Mouse (Mus musculus) limb, embryonic 11.5 days (tissue): ENCODE measurements around the gene Ppy. TPM values are rescaled to one million over a fixed set of nuclear protein-coding genes. Genes with fewer than 3 reads are reported as not detected.

Experiments used
- ATAC-seq: fragments of 200-750 bp; cut with Nextera tagmentation; 2 replicates; pipeline ENCODE4 v1.8.0; 2017; ENCODE audit warnings: low read depth; ENCODE audit not compliant: insufficient number of reproducible peaks, low FRiP score, low TSS enrichment
- DNase-seq: peaks from one replicate; pipeline ENCODE4 v3.0.0-alpha.2; 2015; ENCODE audit warnings: low spot score
- H3K27ac ChIP-seq: fragments of 300-500 bp; sonication (generic); replicated peaks from 2 replicates; pipeline ENCODE4 v1.5.1; 2014; ENCODE audit warnings: low read depth, mild to moderate bottlenecking, low read length
- H3K27me3 ChIP-seq: fragments of 300-500 bp; sonication (generic); 2 replicates; pipeline ENCODE4 v1.6.1; 2014; ENCODE audit warnings: mild to moderate bottlenecking, low read length, mixed read lengths; ENCODE audit not compliant: control insufficient read depth, insufficient read depth
- H3K36me3 ChIP-seq: fragments of 300-500 bp; sonication (generic); 2 replicates; pipeline ENCODE4 v1.6.1; 2014; ENCODE audit warnings: mild to moderate bottlenecking, low read length, moderate library complexity, mixed read lengths; ENCODE audit not compliant: control insufficient read depth, insufficient read depth
- H3K4me1 ChIP-seq: fragments of 300-500 bp; sonication (generic); 2 replicates; pipeline ENCODE4 v1.6.1; 2014; ENCODE audit warnings: low read length, mixed read lengths; ENCODE audit not compliant: control insufficient read depth, insufficient read depth
- H3K4me2 ChIP-seq: fragments of 300-500 bp; sonication (generic); 2 replicates; pipeline ENCODE4 v1.6.1; 2014; ENCODE audit warnings: low read depth, mild to moderate bottlenecking, moderate library complexity; ENCODE audit not compliant: severe bottlenecking
- H3K4me3 ChIP-seq: fragments of 300-500 bp; sonication (generic); 2 replicates; pipeline ENCODE4 v1.5.1; 2014; ENCODE audit warnings: low read depth, low read length
- H3K9ac ChIP-seq: fragments of 300-500 bp; sonication (generic); 2 replicates; pipeline ENCODE4 v1.6.1; 2014; ENCODE audit warnings: mild to moderate bottlenecking, low read length
- H3K9me3 ChIP-seq: fragments of 300-500 bp; sonication (generic); 2 replicates; pipeline ENCODE4 v1.6.1; 2016; ENCODE audit warnings: low read length; ENCODE audit not compliant: control insufficient read depth
- WGBS: fragments of 180-500 bp; shearing (Covaris S2); extraction: QIAGEN DNeasy Blood & Tissue Kit; methylation state at CpG from one replicate; pipeline ENCODE4 v1.1.7; 2014; 5-methylcytosine and 5-hydroxymethylcytosine counted together
- polyA plus RNA-seq: library from polyadenylated mRNA; unstranded; fragments of >200 nt; fragmentation: Nextera tagmentation; extraction: Ambion mirVana; gene quantifications from 2 replicates; pipeline ENCODE4 v1.2.1, GENCODE M21; 2014

The Ppy gene
- not detected in 2 replicates for polyA plus RNA-seq

GRCm38 (mm10) chr11:102101219-102101618 lies at the start of gene Ppy:
TSS of gene Ppy (minus strand) at chr11:102101319.
- DNase-seq (no peak), ATAC-seq (no peak)
- 77% methylated on average over 4 of the region's 4 CpGs for WGBS
- no peak within 1 kb of the TSS for H3K27ac ChIP-seq
- H3K9ac ChIP-seq: no peak within 1 kb of the TSS
- H3K36me3 ChIP-seq: no peaks in the 10 kb centered on the region
- H3K4me3 ChIP-seq: no peak within 1 kb of the TSS
- peaks cover 12% of the 10 kb centered on the region for H3K4me1 ChIP-seq
- no peaks in the 10 kb centered on the region for H3K9me3 ChIP-seq
- peaks cover 21% of the 10 kb centered on the region for H3K27me3 ChIP-seq
- no peak within 1 kb of the TSS for H3K4me2 ChIP-seq

- 12% methylated on average over 34 of the region's 34 CpGs for WGBS
- Histone ChIP-seq H3K36me3 (no peaks in the 10 kb centered on the region), H3K9ac (no peak overlapping the region), H3K27me3 (peaks cover 54% of the 10 kb centered on the region), H3K4me3 (no peak overlapping the region), H3K4me1 (peaks cover 9% of the 10 kb centered on the region), H3K4me2 (peak overlapping the region; percentile 24; the same call in 1 of the 2 replicates), H3K9me3 (no peaks in the 10 kb centered on the region), H3K27ac (no peak overlapping the region)
- peak; percentile 34 for DNase-seq
- no peak for ATAC-seq
These were observed 46.3 kb upstream of the Ppy start for GRCm38 (mm10) chr11:102147213-102147989.

- peaks cover 9% of the 10 kb centered on the region for H3K4me1 ChIP-seq
- H3K4me2 ChIP-seq: peak overlapping the region; percentile 17; the same call in 1 of the 2 replicates
- H3K27ac ChIP-seq: no peak overlapping the region
- peaks cover 54% of the 10 kb centered on the region for H3K27me3 ChIP-seq
- H3K9me3 ChIP-seq: no peaks in the 10 kb centered on the region
- DNase-seq (peak; percentile 45), ATAC-seq (no peak)
- H3K4me3 ChIP-seq: no peak overlapping the region
- no peaks in the 10 kb centered on the region for H3K36me3 ChIP-seq
- 14% methylated on average over 17 of the region's 17 CpGs for WGBS
- 0 out of 2 replicates have a peak overlapping the region, but pooled peaks have one; percentile 17 for H3K9ac ChIP-seq
These were observed 45.4 kb upstream of the Ppy start for GRCm38 (mm10) chr11:102146531-102146930.

- H3K9ac ChIP-seq: no peak overlapping the region
- peak; percentile 56 for DNase-seq
- 3% methylated on average over 16 of the region's 16 CpGs for WGBS
- H3K36me3 ChIP-seq: no peaks in the 10 kb centered on the region
- peak overlapping the region; percentile 63 for H3K4me2 ChIP-seq
- H3K27me3 ChIP-seq: peaks cover 54% of the 10 kb centered on the region
- peaks cover 9% of the 10 kb centered on the region for H3K4me1 ChIP-seq
- ATAC-seq: no peak; the same call in 1 of the 2 replicates
- no peaks in the 10 kb centered on the region for H3K9me3 ChIP-seq
- H3K27ac ChIP-seq: no peak overlapping the region
- H3K4me3 ChIP-seq: peak overlapping the region; percentile 29
These were observed 44.9 kb upstream of the Ppy start for GRCm38 (mm10) chr11:102146005-102146404.

- DNase-seq (peak; percentile 61), ATAC-seq (0 out of 2 replicates have a peak, but pooled peaks have one; percentile 49)
- H3K27ac ChIP-seq: no peak within 1 kb of the TSS
These were observed 44.4 kb upstream of the Ppy start, which contains the start of gene Nags for GRCm38 (mm10) chr11:102145471-102146001. TSS of gene Nags (plus strand) at chr11:102145513.

GRCm38 (mm10) chr11:102144957-102145470 lies 43.9 kb upstream of the Ppy start:
- 16% methylated on average over 13 of the region's 13 CpGs for WGBS
- peaks cover 54% of the 10 kb centered on the region for H3K27me3 ChIP-seq
- peaks cover 9% of the 10 kb centered on the region for H3K4me1 ChIP-seq
- H3K9ac ChIP-seq: no peak overlapping the region
- H3K27ac ChIP-seq: no peak overlapping the region
- H3K9me3 ChIP-seq: no peaks in the 10 kb centered on the region
- H3K4me2 ChIP-seq: peak overlapping the region; percentile 63
- DNase-seq (no peak), ATAC-seq (0 out of 2 replicates have a peak, but pooled peaks have one; percentile 4)
- H3K4me3 ChIP-seq: peak overlapping the region; percentile 29
- no peaks in the 10 kb centered on the region for H3K36me3 ChIP-seq

More at GRCm38 (mm10) chr11:102145471-102146001, 44.4 kb upstream of the Ppy start, which contains the start of gene Nags:
- H3K4me3 ChIP-seq: peak within 1 kb of the TSS; percentile 29
- H3K9me3 ChIP-seq: no peaks in the 10 kb centered on the region
- H3K27me3 ChIP-seq: peaks cover 54% of the 10 kb centered on the region
- H3K36me3 ChIP-seq: no peaks in the 10 kb centered on the region
- H3K4me2 ChIP-seq: peak within 1 kb of the TSS; percentile 63
- WGBS: under 1% methylated on average over 40 of the region's 50 CpGs
- H3K4me1 ChIP-seq: peaks cover 9% of the 10 kb centered on the region
- peak within 1 kb of the TSS; percentile 34 for H3K9ac ChIP-seq

GRCm38 (mm10) chr11:102142355-102142754 lies 41.2 kb upstream of the Ppy start:
- peaks cover 35% of the 10 kb centered on the region for H3K27me3 ChIP-seq

GRCm38 (mm10) chr11:102140508-102140907 lies 39.4 kb upstream of the Ppy start:
- H3K9me3 ChIP-seq: no peaks in the 10 kb centered on the region
- H3K4me3 ChIP-seq: no peak overlapping the region
- peaks cover 16% of the 10 kb centered on the region for H3K27me3 ChIP-seq
- no peak for ATAC-seq
- H3K9ac ChIP-seq: no peak overlapping the region
- H3K27ac ChIP-seq: no peak overlapping the region
- peaks cover 2% of the 10 kb centered on the region; the same call in 1 of the 2 replicates for H3K4me1 ChIP-seq
- H3K4me2 ChIP-seq: no peak overlapping the region
- H3K36me3 ChIP-seq: no peaks in the 10 kb centered on the region
- WGBS: 7% methylated on average over 5 of the region's 5 CpGs
- DNase-seq: peak; percentile 86

More at GRCm38 (mm10) chr11:102142355-102142754, 41.2 kb upstream of the Ppy start:
- Histone ChIP-seq H3K4me1 (peaks cover 7% of the 10 kb centered on the region), H3K9me3 (no peaks in the 10 kb centered on the region), H3K4me2 (no peak overlapping the region), H3K36me3 (no peaks in the 10 kb centered on the region), H3K9ac (no peak overlapping the region), H3K27ac (no peak overlapping the region), H3K4me3 (no peak overlapping the region)
- ATAC-seq: no peak
- 68% methylated on average over 7 of the region's 7 CpGs for WGBS
- DNase-seq: no peak
